Mouse (Mus musculus): ENCODE measurements around the gene Ephb2. TPM values are rescaled to one million over a fixed set of nuclear protein-coding genes. Genes with fewer than 3 reads are reported as not detected.

The Ephb2 gene
- polyA plus RNA-seq, 1 experiment: 16.8 TPM

DNA sequence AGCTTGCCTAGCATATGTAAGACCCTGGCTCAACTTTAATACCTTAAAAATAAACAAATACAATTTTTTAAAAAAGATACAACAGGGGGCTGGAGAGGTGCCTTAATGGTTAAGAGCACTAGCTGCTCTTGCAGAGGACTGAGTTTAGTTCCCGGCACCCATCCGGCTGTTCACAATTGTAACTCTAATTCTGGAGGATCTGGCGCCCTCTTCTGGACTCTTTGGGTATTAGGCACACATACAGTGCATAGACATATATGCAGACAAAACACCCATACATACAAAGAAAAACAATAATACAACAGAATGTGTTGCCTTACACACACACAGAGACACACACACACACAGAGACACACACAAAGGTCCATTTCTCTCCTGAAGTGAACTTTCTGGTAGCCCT is 67.3 kb downstream of the Ephb2 start:
- H3K79me3 ChIP-seq (ENCODE audit: low read depth): no peaks in the 10 kb centered on the region
- no peaks in the 10 kb centered on the region for H3K27me3 ChIP-seq (ENCODE audit: control insufficient read depth, insufficient read depth, insufficient read length)
- TF ChIP-seq USF1 (IDR thresholded peaks at IDR 0.05; ENCODE audit: low read depth) (no peak), FOSL1 (IDR thresholded peaks at IDR 0.05; ENCODE audit: insufficient read depth, low read length, poor library complexity, severe bottlenecking) (no peak)
- H3K36me3 ChIP-seq (ENCODE audit: control insufficient read depth, insufficient read depth): no peaks in the 10 kb centered on the region
- H3K4me3 ChIP-seq (ENCODE audit: insufficient read depth, poor library complexity, severe bottlenecking): no peak overlapping the region
- no peak overlapping the region for H3ac ChIP-seq (ENCODE audit: control insufficient read depth, insufficient read length, low read depth)
- H3K79me2 ChIP-seq (ENCODE audit: control insufficient read depth, insufficient read depth): no peaks in the 10 kb centered on the region

DNA sequence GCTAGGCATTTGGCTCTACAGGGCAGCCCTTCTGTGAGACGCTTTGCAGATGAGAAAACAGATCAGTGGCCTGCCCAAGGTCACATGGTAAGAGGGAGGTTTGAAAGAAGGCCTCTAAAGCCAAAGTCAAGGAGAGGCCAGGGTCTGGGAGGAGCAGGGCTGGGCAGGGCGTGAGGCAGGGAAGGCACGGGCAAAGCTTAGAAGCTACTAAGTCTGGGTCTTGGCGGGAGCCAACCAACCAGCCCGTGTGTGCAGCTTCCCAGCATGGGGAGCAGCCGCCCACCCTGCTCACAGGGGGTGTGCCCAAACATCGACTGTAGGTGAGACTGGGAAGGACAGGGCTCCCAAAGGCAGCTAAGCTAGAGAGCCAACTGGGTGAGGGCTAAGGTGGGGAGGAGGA is 70.7 kb downstream of the Ephb2 start:
- no peak overlapping the region for H3ac ChIP-seq (ENCODE audit: control insufficient read depth, insufficient read length, low read depth)
- no peaks in the 10 kb centered on the region for H3K79me2 ChIP-seq (ENCODE audit: control insufficient read depth, insufficient read depth)
- TF ChIP-seq MAX (IDR thresholded peaks at IDR 0.05) (no peak), FOSL1 (IDR thresholded peaks at IDR 0.05; ENCODE audit: insufficient read depth, low read length, poor library complexity, severe bottlenecking) (no peak), CEBPB (IDR thresholded peaks at IDR 0.05; ENCODE audit: low read depth) (no peak), USF1 (IDR thresholded peaks at IDR 0.05; ENCODE audit: low read depth) (no peak), CTCF (IDR thresholded peaks at IDR 0.05; ENCODE audit: control insufficient read depth, insufficient read depth, insufficient read length) (no peak), MYOD1 (IDR thresholded peaks at IDR 0.05; ENCODE audit: control insufficient read depth, insufficient read length, low read depth) (no peak), MYOG (IDR thresholded peaks at IDR 0.05; ENCODE audit: control insufficient read depth, extremely low read depth, insufficient read length) (no peak)
- H3K36me3 ChIP-seq (ENCODE audit: control insufficient read depth, insufficient read depth): no peaks in the 10 kb centered on the region
- H3K4me3 ChIP-seq (ENCODE audit: insufficient read depth, poor library complexity, severe bottlenecking): no peak overlapping the region
- no peaks in the 10 kb centered on the region for H3K27me3 ChIP-seq (ENCODE audit: control insufficient read depth, insufficient read depth, insufficient read length)
- H3K79me3 ChIP-seq (ENCODE audit: low read depth): no peaks in the 10 kb centered on the region

DNA sequence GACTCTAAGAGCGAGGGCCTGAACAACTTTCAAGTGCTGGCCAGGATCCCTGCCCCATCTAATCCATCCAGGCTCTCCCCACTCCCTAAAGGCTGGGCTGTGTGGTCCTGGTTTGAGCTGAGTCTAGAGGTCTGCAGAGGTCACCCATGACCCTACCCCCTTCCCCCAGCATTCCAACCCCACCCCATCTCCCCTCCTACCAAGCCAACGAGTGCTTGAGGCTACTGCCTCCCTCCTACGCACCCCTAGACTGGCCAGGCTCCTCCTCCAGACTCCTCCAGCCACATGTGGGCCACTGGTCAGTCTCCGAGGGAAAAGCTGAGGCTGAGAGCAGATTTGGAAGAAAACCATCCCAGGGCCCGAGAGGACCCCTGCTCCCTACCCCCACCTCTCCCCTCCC is 72.4 kb downstream of the Ephb2 start:
- no peak overlapping the region for H3ac ChIP-seq (ENCODE audit: control insufficient read depth, insufficient read length, low read depth)
- H3K36me3 ChIP-seq (ENCODE audit: control insufficient read depth, insufficient read depth): no peaks in the 10 kb centered on the region
- TF ChIP-seq FOSL1 (IDR thresholded peaks at IDR 0.05; ENCODE audit: insufficient read depth, low read length, poor library complexity, severe bottlenecking): no peak
- TF ChIP-seq MYOG (IDR thresholded peaks at IDR 0.05; ENCODE audit: control insufficient read depth, extremely low read depth, insufficient read length): no peak
- TF ChIP-seq USF1 (IDR thresholded peaks at IDR 0.05; ENCODE audit: low read depth): no peak
- no peak for TF ChIP-seq MYOD1 (IDR thresholded peaks at IDR 0.05; ENCODE audit: control insufficient read depth, insufficient read length, low read depth)
- no peak for TF ChIP-seq CTCF (IDR thresholded peaks at IDR 0.05; ENCODE audit: control insufficient read depth, insufficient read depth, insufficient read length)
- TF ChIP-seq CEBPB (IDR thresholded peaks at IDR 0.05; ENCODE audit: low read depth): no peak
- no peak for TF ChIP-seq MAX (IDR thresholded peaks at IDR 0.05)
- no peaks in the 10 kb centered on the region for H3K79me3 ChIP-seq (ENCODE audit: low read depth)
- no peaks in the 10 kb centered on the region for H3K79me2 ChIP-seq (ENCODE audit: control insufficient read depth, insufficient read depth)
- no peak overlapping the region for H3K4me3 ChIP-seq (ENCODE audit: insufficient read depth, poor library complexity, severe bottlenecking)
- H3K27me3 ChIP-seq (ENCODE audit: control insufficient read depth, insufficient read depth, insufficient read length): no peaks in the 10 kb centered on the region

DNA sequence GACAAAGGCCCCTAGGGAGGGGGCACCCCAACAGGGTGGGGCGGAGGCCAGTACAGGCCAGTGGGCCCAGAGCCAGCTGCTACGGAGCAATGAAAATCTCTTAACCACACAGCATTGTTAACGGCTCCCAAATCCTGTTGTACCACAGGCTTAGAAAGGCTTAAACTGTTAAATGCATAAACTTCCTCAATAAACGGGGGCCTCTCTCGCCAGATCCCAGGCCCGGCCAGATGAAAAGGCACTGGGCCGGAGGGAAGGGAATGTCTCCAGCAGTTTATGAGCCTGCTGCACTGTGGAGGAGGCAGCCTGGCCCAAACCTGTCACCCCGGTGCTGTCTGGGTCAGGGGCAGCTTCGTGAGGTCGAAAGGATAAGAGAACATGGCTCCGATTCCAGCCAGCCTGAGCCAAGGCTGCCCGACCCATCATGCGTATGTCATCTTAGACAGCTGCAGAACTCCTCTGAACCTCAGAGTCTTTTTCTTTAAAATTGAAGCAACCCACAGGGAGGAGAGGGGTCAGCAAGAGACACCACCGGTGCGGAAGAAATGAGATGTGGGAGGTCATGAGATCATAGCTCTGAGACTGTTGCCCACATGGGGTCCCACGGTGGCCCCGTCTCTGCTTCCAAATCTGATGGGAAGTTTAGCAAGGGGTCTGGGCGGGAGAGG is 73.9 kb downstream of the Ephb2 start:
- Histone ChIP-seq H3K79me2 (ENCODE audit: control insufficient read depth, insufficient read depth) (no peaks in the 10 kb centered on the region), H3K36me3 (ENCODE audit: control insufficient read depth, insufficient read depth) (no peaks in the 10 kb centered on the region), H3K27me3 (ENCODE audit: control insufficient read depth, insufficient read depth, insufficient read length) (no peaks in the 10 kb centered on the region), H3K79me3 (ENCODE audit: low read depth) (no peaks in the 10 kb centered on the region), H3ac (ENCODE audit: control insufficient read depth, insufficient read length, low read depth) (no peak overlapping the region), H3K4me3 (ENCODE audit: insufficient read depth, poor library complexity, severe bottlenecking) (no peak overlapping the region)
- no peak for TF ChIP-seq FOSL1 (IDR thresholded peaks at IDR 0.05; ENCODE audit: insufficient read depth, low read length, poor library complexity, severe bottlenecking)
- TF ChIP-seq USF1 (IDR thresholded peaks at IDR 0.05; ENCODE audit: low read depth): no peak
- no peak for TF ChIP-seq CTCF (IDR thresholded peaks at IDR 0.05; ENCODE audit: control insufficient read depth, insufficient read depth, insufficient read length)
- no peak for TF ChIP-seq CEBPB (IDR thresholded peaks at IDR 0.05; ENCODE audit: low read depth)
- TF ChIP-seq MYOD1 (IDR thresholded peaks at IDR 0.05; ENCODE audit: control insufficient read depth, insufficient read length, low read depth): no peak
- no peak for TF ChIP-seq MAX (IDR thresholded peaks at IDR 0.05)
- TF ChIP-seq MYOG (IDR thresholded peaks at IDR 0.05; ENCODE audit: control insufficient read depth, extremely low read depth, insufficient read length): no peak

DNA sequence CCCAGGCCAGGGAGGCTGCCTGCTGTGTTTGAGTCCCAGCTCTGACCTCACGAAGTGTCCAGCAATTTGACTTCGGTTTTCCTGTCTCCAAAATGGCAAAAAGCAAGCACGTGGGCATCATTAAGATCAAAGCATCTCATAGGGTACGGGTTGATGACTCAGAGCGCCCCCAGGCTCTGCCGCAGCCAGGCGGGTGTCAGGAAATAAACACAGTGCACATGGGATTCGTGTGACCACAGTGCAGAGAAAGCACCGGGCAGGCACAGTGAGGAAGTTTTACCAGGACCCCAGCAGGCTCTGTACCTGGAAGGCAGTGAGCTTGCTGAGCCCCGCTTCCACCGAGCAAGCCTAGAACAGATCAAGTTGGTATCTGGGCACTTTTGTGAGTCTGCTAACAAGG is 74.9 kb downstream of the Ephb2 start:
- Histone ChIP-seq H3K36me3 (ENCODE audit: control insufficient read depth, insufficient read depth) (no peaks in the 10 kb centered on the region), H3K79me3 (ENCODE audit: low read depth) (no peaks in the 10 kb centered on the region), H3ac (ENCODE audit: control insufficient read depth, insufficient read length, low read depth) (no peak overlapping the region), H3K79me2 (ENCODE audit: control insufficient read depth, insufficient read depth) (no peaks in the 10 kb centered on the region), H3K27me3 (ENCODE audit: control insufficient read depth, insufficient read depth, insufficient read length) (no peaks in the 10 kb centered on the region), H3K4me3 (ENCODE audit: insufficient read depth, poor library complexity, severe bottlenecking) (no peak overlapping the region)
- TF ChIP-seq USF1 (IDR thresholded peaks at IDR 0.05; ENCODE audit: low read depth) (no peak), MYOD1 (IDR thresholded peaks at IDR 0.05; ENCODE audit: control insufficient read depth, insufficient read length, low read depth) (no peak), CTCF (IDR thresholded peaks at IDR 0.05; ENCODE audit: control insufficient read depth, insufficient read depth, insufficient read length) (no peak), FOSL1 (IDR thresholded peaks at IDR 0.05; ENCODE audit: insufficient read depth, low read length, poor library complexity, severe bottlenecking) (no peak), CEBPB (IDR thresholded peaks at IDR 0.05; ENCODE audit: low read depth) (no peak), MAX (IDR thresholded peaks at IDR 0.05) (no peak), MYOG (IDR thresholded peaks at IDR 0.05; ENCODE audit: control insufficient read depth, extremely low read depth, insufficient read length) (no peak)

DNA sequence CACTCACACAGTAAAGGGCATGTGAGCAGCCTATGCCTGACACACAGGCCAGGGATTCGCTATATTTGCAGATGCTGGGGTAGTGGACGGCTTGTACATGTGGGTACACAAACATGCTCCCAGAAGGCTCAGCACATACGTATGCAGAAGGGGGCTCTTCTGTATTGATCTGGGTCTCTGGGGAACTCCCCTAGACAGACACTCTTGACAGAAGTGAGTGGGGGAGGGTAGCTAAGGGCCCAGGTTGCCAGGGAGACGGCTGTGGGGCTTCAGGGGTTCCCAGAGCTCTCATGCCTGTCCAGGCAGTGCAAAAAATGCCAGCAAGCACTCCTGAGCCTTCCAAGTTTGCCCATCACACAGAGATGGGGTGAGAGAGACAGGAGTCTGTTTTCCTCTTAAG is 78.7 kb downstream of the Ephb2 start:
- Histone ChIP-seq H3K79me2 (ENCODE audit: control insufficient read depth, insufficient read depth) (no peaks in the 10 kb centered on the region), H3ac (ENCODE audit: control insufficient read depth, insufficient read length, low read depth) (no peak overlapping the region), H3K4me3 (ENCODE audit: insufficient read depth, poor library complexity, severe bottlenecking) (no peak overlapping the region), H3K36me3 (ENCODE audit: control insufficient read depth, insufficient read depth) (no peaks in the 10 kb centered on the region), H3K27me3 (ENCODE audit: control insufficient read depth, insufficient read depth, insufficient read length) (no peaks in the 10 kb centered on the region), H3K79me3 (ENCODE audit: low read depth) (no peaks in the 10 kb centered on the region)
- TF ChIP-seq CTCF (IDR thresholded peaks at IDR 0.05; ENCODE audit: control insufficient read depth, insufficient read depth, insufficient read length) (no peak), FOSL1 (IDR thresholded peaks at IDR 0.05; ENCODE audit: insufficient read depth, low read length, poor library complexity, severe bottlenecking) (no peak)

All from C2C12 (cell line).